Mouse (Mus musculus) stomach, postnatal 0 days (tissue): ENCODE measurements around the gene Olfr828. TPM values are rescaled to one million over a fixed set of nuclear protein-coding genes. Genes with fewer than 3 reads are reported as not detected.

Source experiments
- ATAC-seq: fragments of 200-750 bp; cut with Nextera tagmentation; 2 replicates; pipeline ENCODE4 v1.8.0; 2017; ENCODE audit not compliant: low FRiP score, low TSS enrichment
- DNase-seq: peaks from one replicate; pipeline ENCODE4 v3.0.0-alpha.2; 2016; ENCODE audit warnings: low spot score
- H3K27ac ChIP-seq: fragments of 300-500 bp; sonication (generic); replicated peaks from 2 replicates; pipeline ENCODE4 v1.5.1; 2014; ENCODE audit warnings: mild to moderate bottlenecking, control low read depth
- H3K27me3 ChIP-seq: fragments of 300-500 bp; sonication (generic); 2 replicates; pipeline ENCODE4 v1.6.1; 2014; ENCODE audit warnings: low read length; ENCODE audit not compliant: control insufficient read depth, insufficient read depth
- H3K36me3 ChIP-seq: fragments of 300-500 bp; sonication (generic); 2 replicates; pipeline ENCODE4 v1.6.1; 2014; ENCODE audit warnings: low read length, mixed read lengths; ENCODE audit not compliant: control insufficient read depth, insufficient read depth
- H3K4me1 ChIP-seq: fragments of 300-500 bp; sonication (generic); replicated peaks from 2 replicates; pipeline ENCODE4 v1.6.1; 2014; ENCODE audit warnings: antibody characterized with exemption; ENCODE audit not compliant: control insufficient read depth, insufficient read depth
- H3K4me2 ChIP-seq: fragments of 300-500 bp; sonication (generic); replicated peaks from 2 replicates; pipeline ENCODE4 v1.6.1; 2014; ENCODE audit warnings: low read depth, mild to moderate bottlenecking, control low read depth, moderate library complexity
- H3K4me3 ChIP-seq: fragments of 300-500 bp; sonication (generic); 2 replicates; pipeline ENCODE4 v1.5.1; 2014; ENCODE audit warnings: low read depth, low read length, control low read depth
- H3K9ac ChIP-seq: fragments of 300-500 bp; sonication (generic); 2 replicates; pipeline ENCODE4 v1.6.1; 2014; ENCODE audit warnings: mild to moderate bottlenecking, low read length, control low read depth, mixed read lengths
- H3K9me3 ChIP-seq: fragments of 300-500 bp; sonication (generic); 2 replicates; pipeline ENCODE4 v1.6.1; 2016; ENCODE audit warnings: low read length; ENCODE audit not compliant: control insufficient read depth
- CTCF ChIP-seq: IDR thresholded peaks from 2 replicates; pipeline ENCODE4 v1.5.1; 2016; ENCODE audit warnings: antibody characterized with exemption, low read depth, mild to moderate bottlenecking, moderate library complexity
- EP300 ChIP-seq: optimal IDR thresholded peaks from 2 replicates; pipeline ENCODE3; 2016; ENCODE audit warnings: antibody characterized with exemption
- WGBS: fragments of 180-500 bp; shearing (Covaris S2); extraction: QIAGEN DNeasy Blood & Tissue Kit; methylation state at CpG from one replicate; pipeline ENCODE4 v1.1.7; 2014; 5-methylcytosine and 5-hydroxymethylcytosine counted together
- polyA plus RNA-seq: library from polyadenylated mRNA; unstranded; fragments of >200 nt; fragmentation: Nextera tagmentation; extraction: Ambion mirVana; gene quantifications from 2 replicates; pipeline ENCODE4 v1.2.1, GENCODE M21; 2015

The Olfr828 gene
- polyA plus RNA-seq: not detected in 2 replicates

DNA sequence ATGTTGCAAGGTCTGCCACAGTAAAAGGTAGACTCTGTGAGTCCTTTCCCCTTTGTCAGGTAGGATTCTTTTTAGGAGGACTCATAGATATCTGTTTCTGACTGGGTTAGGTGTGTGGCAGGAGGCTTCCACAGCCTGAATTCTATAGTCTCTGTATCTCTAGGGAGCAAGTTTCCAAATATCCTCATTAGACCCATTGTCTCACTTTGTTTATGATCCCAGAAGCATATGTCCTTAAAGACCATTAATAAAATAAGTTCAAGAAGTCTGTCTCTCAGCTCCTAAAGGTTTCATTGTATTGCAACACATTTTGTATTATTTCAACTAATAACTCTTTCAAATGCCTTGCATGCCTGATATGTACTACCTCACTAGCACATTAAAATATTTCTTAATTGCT is at the start of gene Olfr828:
Gene Olfr828, minus strand, starts transcription at position 101 of the 400 bp plus-strand sequence.
- TF ChIP-seq CTCF (no peak), EP300 (no peak)
- Histone ChIP-seq H3K36me3 (no peaks in the 10 kb centered on the region), H3K4me3 (no peak within 1 kb of the TSS), H3K9me3 (no peaks in the 10 kb centered on the region), H3K4me2 (no peak within 1 kb of the TSS), H3K27ac (no peak within 1 kb of the TSS), H3K4me1 (no peaks in the 10 kb centered on the region), H3K27me3 (no peaks in the 10 kb centered on the region), H3K9ac (no peak within 1 kb of the TSS)
- ATAC-seq: no peak
- no peak for DNase-seq

DNA sequence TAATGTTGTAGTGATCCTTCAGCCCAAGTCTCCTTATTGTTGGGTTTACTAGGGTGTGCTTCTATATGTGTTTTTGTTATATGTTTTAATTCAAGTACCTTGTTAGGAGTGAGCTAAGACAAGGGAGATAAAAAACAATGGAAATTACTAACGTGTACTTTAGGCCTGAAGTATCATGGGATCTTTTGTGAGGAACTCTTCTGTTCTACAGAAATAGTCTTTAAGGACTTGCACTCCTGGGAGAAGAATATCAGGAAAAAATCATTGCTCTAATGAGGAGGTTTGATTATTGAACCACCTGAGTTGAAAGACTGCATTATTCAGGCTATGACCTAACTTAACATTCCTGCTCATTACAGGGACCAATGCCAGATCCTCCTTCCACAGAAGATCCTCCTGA is 35.3 kb upstream of the Olfr828 start, which contains the start of gene Olfr829:
Gene Olfr829, plus strand, starts transcription at position 301 of the 400 bp plus-strand sequence.
- no peaks in the 10 kb centered on the region for H3K27me3 ChIP-seq
- 56% methylated on average over 1 of the region's 1 CpGs for WGBS
- no peaks in the 10 kb centered on the region for H3K9me3 ChIP-seq
- ATAC-seq (no peak), DNase-seq (no peak)
- no peak within 1 kb of the TSS for H3K4me3 ChIP-seq
- H3K36me3 ChIP-seq: no peaks in the 10 kb centered on the region
- TF ChIP-seq EP300: no peak
- H3K4me2 ChIP-seq: no peak within 1 kb of the TSS
- H3K4me1 ChIP-seq: no peaks in the 10 kb centered on the region
- no peak within 1 kb of the TSS for H3K9ac ChIP-seq
- H3K27ac ChIP-seq: no peak within 1 kb of the TSS

DNA sequence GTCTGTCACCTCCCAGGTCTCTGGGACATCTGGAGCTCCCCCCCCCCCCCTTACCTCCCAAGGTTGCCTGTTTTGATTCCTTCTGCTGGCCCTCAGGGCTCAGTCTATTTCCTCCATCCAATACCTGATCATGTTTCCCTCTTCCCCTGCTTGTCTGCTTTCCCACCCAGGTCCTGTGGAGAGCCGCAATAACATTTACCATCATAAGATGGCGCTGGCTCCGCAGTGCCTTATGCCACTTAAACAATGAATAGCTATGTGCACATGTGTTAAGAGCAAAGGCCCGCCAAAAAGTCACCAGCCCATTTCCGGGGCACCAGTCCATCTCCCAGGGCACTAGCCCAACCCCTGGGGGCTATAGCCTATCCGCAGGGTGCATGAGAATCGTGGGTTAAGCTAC is 34.0 kb downstream of the Olfr828 start:
- TF ChIP-seq EP300 (no peak), CTCF (no peak)
- Histone ChIP-seq H3K27ac (no peak overlapping the region), H3K36me3 (no peaks in the 10 kb centered on the region), H3K4me2 (no peak overlapping the region), H3K27me3 (no peaks in the 10 kb centered on the region), H3K4me1 (no peaks in the 10 kb centered on the region), H3K9ac (no peak overlapping the region), H3K4me3 (no peak overlapping the region), H3K9me3 (no peaks in the 10 kb centered on the region)
- ATAC-seq: no peak
- whole genome bisulfite sequencing: 55% methylated on average over 7 of the region's 7 CpGs
- no peak for DNase-seq

DNA sequence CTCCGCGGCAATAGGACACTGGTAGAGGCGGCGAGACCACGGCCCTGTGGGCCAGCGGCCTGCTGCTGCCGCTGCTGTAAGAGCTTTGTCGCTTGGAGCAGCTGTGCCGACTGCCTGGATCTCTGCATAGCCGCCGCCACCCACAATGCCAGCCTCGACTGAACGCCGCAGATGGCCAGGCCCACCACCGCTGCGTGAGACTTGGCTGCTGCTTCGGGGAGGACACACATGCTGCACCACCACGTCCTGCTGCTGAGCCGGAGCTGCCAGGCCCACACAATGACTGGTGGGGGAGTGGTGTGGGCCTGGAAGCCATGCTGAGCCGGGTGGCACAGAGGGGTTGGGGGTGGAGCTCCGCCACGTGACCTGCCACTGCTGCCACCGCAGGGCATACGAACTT is 39.9 kb downstream of the Olfr828 start:
- H3K27me3 ChIP-seq: no peaks in the 10 kb centered on the region
- H3K27ac ChIP-seq: no peak overlapping the region
- H3K36me3 ChIP-seq: no peaks in the 10 kb centered on the region
- ATAC-seq: no peak
- WGBS: 69% methylated on average over 24 of the region's 24 CpGs
- no peak overlapping the region for H3K9ac ChIP-seq
- no peaks in the 10 kb centered on the region for H3K4me1 ChIP-seq
- no peak for DNase-seq
- no peaks in the 10 kb centered on the region for H3K9me3 ChIP-seq
- TF ChIP-seq EP300 (no peak), CTCF (no peak)
- H3K4me3 ChIP-seq: no peak overlapping the region
- H3K4me2 ChIP-seq: no peak overlapping the region

DNA sequence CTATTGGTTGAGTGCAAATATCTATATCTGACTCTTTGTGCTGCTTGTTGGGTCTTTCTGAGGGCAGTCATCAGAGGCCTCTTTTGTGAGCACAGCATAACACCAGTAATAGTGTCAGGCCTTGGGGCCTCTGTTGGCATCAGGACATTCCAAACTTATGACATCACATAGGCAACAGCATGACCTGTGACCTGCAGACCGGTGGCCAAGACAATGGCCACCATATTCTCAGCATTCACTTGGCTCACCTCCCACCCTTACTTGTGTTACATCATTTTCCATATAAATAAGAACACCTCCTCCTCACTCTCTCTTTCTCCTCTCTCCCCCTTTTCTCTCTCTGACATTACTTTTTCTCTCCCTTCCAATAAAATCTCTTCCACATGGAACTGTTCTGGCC is 40.3 kb downstream of the Olfr828 start:
- H3K27me3 ChIP-seq: no peaks in the 10 kb centered on the region
- DNase-seq (no peak), ATAC-seq (no peak)
- no peak overlapping the region for H3K27ac ChIP-seq
- H3K36me3 ChIP-seq: no peaks in the 10 kb centered on the region
- 56% methylated on average over 1 of the region's 1 CpGs for WGBS
- H3K4me2 ChIP-seq: no peak overlapping the region
- no peak overlapping the region for H3K4me3 ChIP-seq
- TF ChIP-seq EP300 (no peak), CTCF (no peak)
- H3K4me1 ChIP-seq: no peaks in the 10 kb centered on the region
- H3K9ac ChIP-seq: no peak overlapping the region
- H3K9me3 ChIP-seq: no peaks in the 10 kb centered on the region

Other genes with a start within 250 kb of the Olfr828 start
- 2.5 TPM in 2 replicates for gene Muc16, start 145.0 kb downstream of the Olfr828 start, polyA plus RNA-seq
- 0.04 TPM in 1 of 2 replicates, not detected in the other for gene Olfr24, start 55.5 kb downstream of the Olfr828 start, polyA plus RNA-seq
- gene Olfr829, start 35.4 kb upstream of the Olfr828 start, polyA plus RNA-seq: not detected in 2 replicates
- gene Olfr830, start 55.2 kb upstream of the Olfr828 start, polyA plus RNA-seq: not detected in 2 replicates
- gene Olfr832, start 117.6 kb upstream of the Olfr828 start, polyA plus RNA-seq: not detected in 2 replicates
- not detected in 2 replicates for gene Olfr834, start 168.5 kb upstream of the Olfr828 start, polyA plus RNA-seq
- not detected in 2 replicates for gene Olfr835, start 213.2 kb upstream of the Olfr828 start, polyA plus RNA-seq